Mouse (Mus musculus): ENCODE data around the gene Arl5c. TPM values are rescaled to one million over a fixed set of nuclear protein-coding genes. Genes with fewer than 3 reads are reported as not detected.

Gene Arl5c
- polyA plus RNA-seq, 1 experiment = 28.9 TPM

- Histone ChIP-seq H3K27ac (ENCODE audit: insufficient read depth, low read length) (peak overlapping the region; percentile 33; the same call in 1 of the 2 replicates), H3K4me3 (ENCODE audit: extremely low read depth, insufficient read depth, insufficient read length) (no peak overlapping the region; the same call in 1 of the 2 replicates), H3K36me3 (ENCODE audit: control insufficient read depth, insufficient read depth, low read length) (no peaks in the 10 kb centered on the region), H3K27me3 (ENCODE audit: control insufficient read depth, insufficient read depth, low read length) (no peaks in the 10 kb centered on the region), H3K4me1 (ENCODE audit: control insufficient read depth, insufficient read depth, insufficient read length) (peaks cover 36% of the 10 kb centered on the region)
- TF ChIP-seq POLR2A (IDR thresholded peaks at IDR 0.05; ENCODE audit: low read depth, low read length) (no peak), CTCF (IDR thresholded peaks at IDR 0.05; ENCODE audit: extremely low read depth, insufficient read depth, insufficient read length, insufficient replicate concordance) (no peak)
- WGBS = 68% methylated on average over 17 of the region's 17 CpGs
- DNase-seq (ENCODE audit: low read depth in 1 of 2, low spot score in 2 of 2) = no peak
These were observed 7.2 kb upstream of the Arl5c start for GRCm38 (mm10) chr11:98003171-98003671.

- TF ChIP-seq POLR2A (IDR thresholded peaks at IDR 0.05; ENCODE audit: low read depth, low read length) (no peak), CTCF (IDR thresholded peaks at IDR 0.05; ENCODE audit: extremely low read depth, insufficient read depth, insufficient read length, insufficient replicate concordance) (peak; percentile 95)
- peak overlapping the region; percentile 13; the same call in 1 of the 2 replicates for H3K4me3 ChIP-seq (ENCODE audit: extremely low read depth, insufficient read depth, insufficient read length)
- 44% methylated on average over 12 of the region's 12 CpGs for WGBS
- H3K36me3 ChIP-seq (ENCODE audit: control insufficient read depth, insufficient read depth, low read length) = no peaks in the 10 kb centered on the region
- peaks cover 42% of the 10 kb centered on the region for H3K4me1 ChIP-seq (ENCODE audit: control insufficient read depth, insufficient read depth, insufficient read length)
- H3K27me3 ChIP-seq (ENCODE audit: control insufficient read depth, insufficient read depth, low read length) = no peaks in the 10 kb centered on the region
- H3K27ac ChIP-seq (ENCODE audit: insufficient read depth, low read length) = peak overlapping the region; percentile 33; the same call in 1 of the 2 replicates
- peak; percentile 75 to 86 for DNase-seq (ENCODE audit: low read depth in 1 of 2, low spot score in 2 of 2)
These were observed 6.6 kb upstream of the Arl5c start for GRCm38 (mm10) chr11:98002627-98003026.

GRCm38 (mm10) chr11:98001986-98002385 is 6.0 kb upstream of the Arl5c start:
- TF ChIP-seq CTCF (IDR thresholded peaks at IDR 0.05; ENCODE audit: extremely low read depth, insufficient read depth, insufficient read length, insufficient replicate concordance) = no peak
- TF ChIP-seq POLR2A (IDR thresholded peaks at IDR 0.05; ENCODE audit: low read depth, low read length) = no peak
- DNase-seq (ENCODE audit: low read depth in 1 of 2, low spot score in 2 of 2) = no peak
- Histone ChIP-seq H3K4me3 (ENCODE audit: extremely low read depth, insufficient read depth, insufficient read length) (no peak overlapping the region; the same call in 1 of the 2 replicates), H3K27me3 (ENCODE audit: control insufficient read depth, insufficient read depth, low read length) (no peaks in the 10 kb centered on the region), H3K27ac (ENCODE audit: insufficient read depth, low read length) (peak overlapping the region; percentile 89), H3K36me3 (ENCODE audit: control insufficient read depth, insufficient read depth, low read length) (no peaks in the 10 kb centered on the region), H3K4me1 (ENCODE audit: control insufficient read depth, insufficient read depth, insufficient read length) (peaks cover 47% of the 10 kb centered on the region)
- 38% methylated on average over 6 of the region's 6 CpGs for WGBS

GRCm38 (mm10) chr11:98001351-98001824 is 5.4 kb upstream of the Arl5c start:
- Histone ChIP-seq H3K36me3 (ENCODE audit: control insufficient read depth, insufficient read depth, low read length) (no peaks in the 10 kb centered on the region), H3K27me3 (ENCODE audit: control insufficient read depth, insufficient read depth, low read length) (no peaks in the 10 kb centered on the region), H3K4me1 (ENCODE audit: control insufficient read depth, insufficient read depth, insufficient read length) (peaks cover 50% of the 10 kb centered on the region), H3K4me3 (ENCODE audit: extremely low read depth, insufficient read depth, insufficient read length) (no peak overlapping the region), H3K27ac (ENCODE audit: insufficient read depth, low read length) (peak overlapping the region; percentile 89)
- 16% methylated on average over 11 of the region's 11 CpGs for WGBS
- TF ChIP-seq POLR2A (IDR thresholded peaks at IDR 0.05; ENCODE audit: low read depth, low read length) (no peak), CTCF (IDR thresholded peaks at IDR 0.05; ENCODE audit: extremely low read depth, insufficient read depth, insufficient read length, insufficient replicate concordance) (no peak)
- peak in 1 of 2 experiments; percentile 56 for DNase-seq (ENCODE audit: low read depth in 1 of 2, low spot score in 2 of 2)

GRCm38 (mm10) chr11:98000378-98001140 is 4.6 kb upstream of the Arl5c start:
- peak overlapping the region; percentile 98 for H3K27ac ChIP-seq (ENCODE audit: insufficient read depth, low read length)
- WGBS = 11% methylated on average over 7 of the region's 7 CpGs
- TF ChIP-seq CTCF (IDR thresholded peaks at IDR 0.05; ENCODE audit: extremely low read depth, insufficient read depth, insufficient read length, insufficient replicate concordance) (no peak), POLR2A (IDR thresholded peaks at IDR 0.05; ENCODE audit: low read depth, low read length) (peak; percentile 4; the same call in 1 of the 2 replicates)
- H3K27me3 ChIP-seq (ENCODE audit: control insufficient read depth, insufficient read depth, low read length) = no peaks in the 10 kb centered on the region
- no peaks in the 10 kb centered on the region for H3K36me3 ChIP-seq (ENCODE audit: control insufficient read depth, insufficient read depth, low read length)
- peak; percentile 80 to 88 for DNase-seq (ENCODE audit: low read depth in 1 of 2, low spot score in 2 of 2)
- peaks cover 51% of the 10 kb centered on the region for H3K4me1 ChIP-seq (ENCODE audit: control insufficient read depth, insufficient read depth, insufficient read length)
- H3K4me3 ChIP-seq (ENCODE audit: extremely low read depth, insufficient read depth, insufficient read length) = no peak overlapping the region

- TF ChIP-seq CTCF (IDR thresholded peaks at IDR 0.05; ENCODE audit: extremely low read depth, insufficient read depth, insufficient read length, insufficient replicate concordance) (no peak), POLR2A (IDR thresholded peaks at IDR 0.05; ENCODE audit: low read depth, low read length) (no peak)
- H3K4me3 ChIP-seq (ENCODE audit: extremely low read depth, insufficient read depth, insufficient read length) = peak overlapping the region; percentile 5; the same call in 1 of the 2 replicates
- no peaks in the 10 kb centered on the region for H3K36me3 ChIP-seq (ENCODE audit: control insufficient read depth, insufficient read depth, low read length)
- peak overlapping the region; percentile 98 for H3K27ac ChIP-seq (ENCODE audit: insufficient read depth, low read length)
- DNase-seq (ENCODE audit: low read depth in 1 of 2, low spot score in 2 of 2) = no peak
- peaks cover 51% of the 10 kb centered on the region for H3K4me1 ChIP-seq (ENCODE audit: control insufficient read depth, insufficient read depth, insufficient read length)
- 10% methylated on average over 5 of the region's 5 CpGs for WGBS
- no peaks in the 10 kb centered on the region for H3K27me3 ChIP-seq (ENCODE audit: control insufficient read depth, insufficient read depth, low read length)
These were observed 3.8 kb upstream of the Arl5c start for GRCm38 (mm10) chr11:97999748-98000147.
